Mouse (Mus musculus): ENCODE results near the gene Homer2. TPM values are rescaled to one million over a fixed set of nuclear protein-coding genes. Genes with fewer than 3 reads are reported as not detected.

Homer2 gene
- 4.7 and 6.6 TPM in 2 replicates for polyA plus RNA-seq (2012; rRNA removed)

GRCm38 (mm10) chr7:81707471-81708140 is at the start of gene Homer2:
Gene Homer2 (minus strand): TSS chr7:81707527.

DNA sequence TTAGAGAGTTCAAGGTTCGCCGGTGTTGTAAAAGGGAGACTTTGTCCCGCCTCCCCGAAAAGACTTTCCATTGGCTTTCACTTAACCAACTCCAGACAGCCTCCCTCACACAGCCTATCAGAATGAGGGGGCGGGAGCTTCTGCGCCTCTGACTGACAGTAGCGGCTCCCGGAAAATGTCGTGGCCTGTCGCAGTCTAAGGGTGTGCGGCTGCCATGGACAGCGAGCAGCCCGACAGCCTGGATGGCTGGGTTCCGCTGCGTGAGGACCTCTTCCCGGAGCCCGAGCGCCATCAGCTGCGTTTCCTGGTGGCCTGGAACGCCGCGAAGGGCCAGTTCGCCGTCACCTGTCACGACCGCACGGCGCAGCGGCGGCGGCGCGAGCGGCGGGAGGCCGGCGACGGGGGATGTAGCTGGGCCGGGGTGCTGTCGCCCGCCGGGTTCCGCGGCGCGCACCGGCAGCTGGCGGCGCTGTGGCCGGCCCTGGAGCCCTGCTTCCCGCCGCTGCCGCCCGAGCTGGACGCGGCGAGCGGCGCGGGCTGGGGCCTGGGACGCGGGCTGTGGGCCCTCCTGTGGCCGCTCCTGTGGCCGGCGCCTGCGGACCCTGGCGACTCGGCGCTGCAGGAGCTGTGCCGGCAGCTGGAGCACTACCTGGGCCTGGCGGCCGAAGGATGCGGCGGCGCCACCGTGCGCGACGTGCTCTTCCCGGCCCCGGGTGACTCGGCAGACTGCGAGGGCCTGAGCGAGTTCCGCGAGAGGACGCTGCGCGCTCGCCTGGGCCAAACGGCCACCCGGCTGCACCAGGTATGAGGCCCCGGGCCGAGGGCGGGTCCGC is 136.0 kb downstream of the Homer2 start, which contains the start of gene Whamm:
TSS of gene Whamm (plus strand) at position 159 of the 833 bp plus-strand sequence.

DNA sequence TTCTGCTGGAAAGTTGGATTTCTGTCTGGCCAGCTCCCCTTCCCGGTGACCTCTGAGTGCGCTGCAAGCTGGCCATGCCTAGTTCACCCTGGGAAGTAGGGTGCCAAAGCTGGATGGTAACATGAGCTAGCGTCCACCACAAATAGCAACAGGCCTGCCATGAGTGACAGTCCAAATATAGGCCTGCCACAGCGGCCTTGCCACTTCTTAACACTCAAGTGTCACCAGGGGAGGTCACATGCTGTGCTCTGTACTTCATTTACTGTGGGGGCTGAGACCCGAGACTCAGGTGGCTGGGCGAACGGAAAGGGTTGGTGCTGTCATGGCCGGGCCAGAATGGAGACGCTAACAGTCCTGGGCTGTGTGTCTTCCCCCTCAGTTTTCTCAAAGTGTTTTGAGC is 140.4 kb downstream of the Homer2 start, which contains the start of gene Fsd2:
TSS of gene Fsd2 (minus strand) at position 53 of the 400 bp plus-strand sequence.

Other genes with a start within 250 kb of the Homer2 start
- 18.9 and 19.1 TPM in 2 replicates for gene Ap3b2, start 213.6 kb downstream of the Homer2 start, polyA plus RNA-seq (2012; rRNA removed)
- 7.9 and 22.9 TPM in 2 replicates for gene BC048679, start 209.2 kb downstream of the Homer2 start, polyA plus RNA-seq (2012; rRNA removed)
- gene Fsd2, start 140.6 kb downstream of the Homer2 start, polyA plus RNA-seq (2012; rRNA removed): 0.45 and 0.81 TPM in 2 replicates
- gene Whamm, start 136.3 kb downstream of the Homer2 start, polyA plus RNA-seq (2012; rRNA removed): 30.4 and 58.0 TPM in 2 replicates
- 5.5 and 6.7 TPM in 2 replicates for gene Ramac, start 55.4 kb upstream of the Homer2 start, polyA plus RNA-seq (2012; rRNA removed)
- gene 3110040N11Rik, start 82.0 kb upstream of the Homer2 start, polyA plus RNA-seq (2012; rRNA removed): 26.9 and 39.6 TPM in 2 replicates
- 45.9 and 67.0 TPM in 2 replicates for gene Btbd1, start 121.9 kb upstream of the Homer2 start, polyA plus RNA-seq (2012; rRNA removed)
- gene Gm10160, start 148.3 kb upstream of the Homer2 start, polyA plus RNA-seq (2012; rRNA removed): not detected in 2 replicates
- gene Tm6sf1, start 151.5 kb upstream of the Homer2 start, polyA plus RNA-seq (2012; rRNA removed): 51.8 and 65.4 TPM in 2 replicates
- gene Hdgfl3, start 226.9 kb upstream of the Homer2 start, polyA plus RNA-seq (2012; rRNA removed): 10.8 and 16.7 TPM in 2 replicates